Mouse (Mus musculus) spleen, adult 12 weeks (tissue): ENCODE results near the gene Slc25a34.

Experiments used
- DNase-seq: peaks from one replicate; pipeline ENCODE4 v3.0.0; 2022; ENCODE audit warnings: low spot score

Slc25a34 gene

DNA sequence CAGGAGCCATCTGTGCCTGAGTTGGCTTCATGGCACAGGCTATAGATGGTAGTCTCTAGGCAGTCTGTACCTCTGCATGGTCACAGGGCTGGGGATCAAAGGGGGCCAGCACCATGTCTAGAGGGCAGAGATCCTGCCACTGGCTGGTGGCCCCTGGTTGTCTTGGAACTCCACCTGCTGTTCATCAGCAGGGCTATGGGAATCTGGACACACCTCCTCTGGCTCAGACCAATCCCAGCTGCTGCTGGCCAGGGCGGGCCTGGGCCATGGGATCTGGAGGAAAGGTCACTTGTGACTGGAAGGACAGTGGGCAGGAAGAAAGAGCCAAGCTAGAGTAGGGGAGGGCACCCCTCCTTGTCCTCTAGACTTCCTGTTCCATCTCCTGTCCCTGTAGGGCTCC lies at the start of gene Slc25a34:
Gene Slc25a34, minus strand, starts transcription at position 156 of the 400 bp plus-strand sequence.
- no peak for DNase-seq

DNA sequence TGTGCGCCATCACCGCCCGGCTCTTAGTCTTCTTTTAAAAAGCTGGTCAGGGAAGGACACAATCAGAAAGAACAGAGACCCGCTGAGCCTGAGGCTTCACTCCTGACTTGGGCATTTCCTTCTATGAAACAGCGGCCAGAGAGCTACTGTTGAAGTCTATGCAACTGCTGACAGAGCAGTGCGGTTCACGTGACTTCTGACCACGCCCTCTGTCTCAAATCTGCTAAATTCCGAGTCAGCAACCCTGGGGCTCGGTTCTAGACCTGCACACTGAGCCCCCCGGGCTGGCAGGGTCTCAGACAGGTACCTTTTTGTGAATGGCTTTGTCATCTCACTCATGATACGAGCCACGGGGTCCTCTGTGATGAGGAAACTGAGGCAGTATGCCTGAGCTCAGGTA lies 48.7 kb upstream of the Slc25a34 start:
- no peak for DNase-seq

DNA sequence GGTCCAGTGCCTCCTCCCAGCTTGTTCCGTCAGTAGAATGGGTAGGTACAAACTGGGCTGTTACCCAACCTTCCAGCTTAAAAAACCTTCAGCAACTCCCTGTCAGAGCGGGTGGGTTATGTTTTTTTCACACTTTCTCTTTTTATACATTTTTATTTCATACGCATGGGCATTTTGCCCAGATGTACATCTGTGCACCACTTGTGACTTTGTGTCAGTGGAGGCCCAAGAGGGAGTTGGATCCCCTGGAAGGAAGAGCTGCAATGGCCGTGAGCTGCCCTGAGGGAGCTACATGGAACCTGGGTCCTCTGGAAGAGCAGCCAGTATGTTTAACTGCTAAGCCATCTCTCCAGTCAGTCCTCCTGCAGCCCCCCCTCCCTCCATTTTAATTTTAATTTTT lies 47.8 kb upstream of the Slc25a34 start:
- DNase-seq: no peak

DNA sequence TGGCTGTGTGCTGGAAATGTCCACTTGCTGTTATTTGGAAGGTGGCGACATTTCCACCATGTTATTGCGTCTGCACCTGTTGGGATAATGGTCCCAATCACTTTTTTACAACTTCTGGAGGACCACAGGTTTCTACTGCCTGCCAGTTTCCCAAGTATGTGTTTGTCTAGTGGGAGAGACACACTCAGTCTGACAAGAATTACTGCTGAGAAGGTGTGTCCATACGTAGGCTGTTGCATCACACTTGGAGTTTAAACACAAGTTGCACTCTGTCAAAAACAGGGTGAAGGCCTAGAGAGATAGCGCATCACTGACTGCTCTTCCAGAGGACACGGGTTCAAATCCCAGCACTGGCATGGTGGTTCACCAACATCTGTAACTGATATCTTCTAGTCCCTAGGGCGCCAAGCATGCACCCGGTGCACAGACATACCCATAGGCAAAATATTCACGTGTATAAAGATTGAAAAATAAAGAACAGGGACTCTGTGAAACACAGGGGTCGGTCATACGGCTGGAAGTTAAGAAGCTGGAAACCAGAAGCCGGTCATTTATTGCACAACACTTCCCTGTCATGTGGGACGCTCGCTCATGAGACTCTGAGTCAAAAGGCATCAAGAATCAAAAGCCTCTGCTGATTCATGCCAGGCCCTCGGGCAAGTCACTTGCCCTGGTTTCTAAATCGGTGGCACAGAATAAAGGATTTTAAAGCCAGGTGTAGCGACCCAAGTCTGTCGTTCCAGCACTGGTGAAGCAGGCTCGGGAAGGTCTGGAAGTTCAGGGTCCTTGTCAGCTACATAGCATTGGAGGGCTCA lies 46.5 kb upstream of the Slc25a34 start:
- DNase-seq: no peak

DNA sequence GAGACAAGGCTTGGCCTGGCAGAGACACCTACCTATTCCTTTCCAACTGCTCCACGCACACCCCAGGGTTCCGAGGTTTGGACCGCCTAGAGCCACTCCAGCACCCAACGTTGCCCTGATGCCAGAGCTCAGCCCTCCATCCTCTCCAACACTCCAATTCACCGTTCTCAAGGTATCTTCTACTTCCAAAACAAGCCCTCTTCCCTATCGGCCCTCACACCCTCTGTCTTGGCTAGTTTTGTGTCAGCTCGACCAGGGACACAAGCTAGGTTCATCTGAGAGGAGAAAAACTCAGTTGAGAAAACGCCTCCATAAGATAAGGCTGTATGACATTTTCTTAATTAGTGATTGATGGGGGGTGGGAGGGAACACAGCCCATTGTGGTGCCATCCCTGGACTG lies 41.2 kb upstream of the Slc25a34 start, which contains the start of gene Plekhm2:
Gene Plekhm2, minus strand, starts transcription at position 101 of the 400 bp plus-strand sequence.
- DNase-seq: no peak

DNA sequence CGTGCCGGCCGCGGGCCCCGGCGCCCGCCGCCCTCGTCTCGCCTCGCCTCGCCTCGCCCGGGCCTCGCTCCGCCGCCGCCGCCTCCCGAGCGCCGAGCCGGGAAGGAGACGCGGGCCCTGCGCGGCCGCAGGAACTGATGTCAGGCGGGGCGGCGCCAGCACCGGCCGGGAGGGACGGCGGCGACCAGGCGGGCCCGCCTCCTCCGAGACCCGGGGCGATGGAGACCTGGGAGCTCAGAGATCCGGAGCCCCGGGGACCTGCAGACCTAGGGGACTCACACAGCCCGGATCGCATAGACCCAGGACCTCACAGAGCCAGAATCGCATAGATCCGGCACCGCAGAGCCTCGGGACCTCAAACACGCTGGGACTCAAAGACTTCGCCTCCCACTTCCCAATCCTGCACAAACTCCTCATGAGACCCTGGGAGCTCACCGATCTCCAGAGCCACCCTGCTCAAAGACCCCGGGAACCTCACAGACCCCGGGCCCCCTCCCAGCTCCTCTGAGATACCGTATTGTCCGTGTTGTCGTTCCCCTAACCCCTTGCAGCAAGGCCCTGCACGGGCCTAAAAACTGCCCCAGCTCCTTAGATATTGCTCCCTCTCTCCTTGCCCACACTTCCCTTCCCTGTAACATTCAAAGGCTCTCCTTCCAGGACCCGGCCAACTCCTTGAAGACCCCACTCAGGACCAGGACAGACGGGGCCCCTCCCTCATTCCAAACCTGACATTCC lies 40.6 kb upstream of the Slc25a34 start:
- DNase-seq: peak; percentile 61

DNA sequence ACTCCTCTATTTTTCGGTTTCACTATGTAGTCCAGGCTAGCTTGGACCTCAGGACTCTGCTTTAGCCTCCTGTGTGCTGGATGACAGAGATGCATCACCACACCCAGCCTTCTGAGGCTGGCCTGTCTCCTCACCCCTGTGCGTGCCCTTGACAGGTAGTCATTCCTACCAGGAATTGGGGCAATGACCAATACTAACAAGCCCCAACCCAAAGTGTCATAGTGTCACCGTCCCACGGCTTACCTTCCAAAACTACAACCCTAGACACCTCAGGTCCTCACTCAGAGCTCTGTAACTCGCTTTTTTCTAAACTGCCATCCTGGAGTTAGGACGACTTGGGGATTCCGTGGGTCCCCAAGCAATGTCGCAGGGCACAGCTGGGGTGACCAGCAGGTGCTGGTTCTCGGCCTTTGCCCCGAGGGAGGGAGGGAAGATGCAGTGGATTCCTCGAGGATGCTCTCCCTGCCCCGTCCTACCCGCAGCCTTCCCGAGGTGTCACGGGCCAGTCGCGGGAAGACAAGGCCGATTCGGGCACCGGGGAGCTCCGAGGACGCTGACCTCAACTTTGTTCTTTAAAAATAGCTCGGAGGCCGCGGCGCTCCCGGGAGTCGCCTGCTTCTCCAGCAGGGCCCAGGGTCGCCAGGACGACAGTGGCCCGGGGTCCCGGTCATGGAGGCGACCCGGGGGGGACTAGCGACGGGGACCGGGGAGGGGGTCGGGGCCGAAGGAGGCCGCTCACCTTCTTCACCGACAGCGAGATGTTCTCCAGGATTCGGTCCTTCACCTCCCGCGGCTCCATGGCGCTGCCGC lies 39.7 kb upstream of the Slc25a34 start:
- DNase-seq: peak; percentile 11

DNA sequence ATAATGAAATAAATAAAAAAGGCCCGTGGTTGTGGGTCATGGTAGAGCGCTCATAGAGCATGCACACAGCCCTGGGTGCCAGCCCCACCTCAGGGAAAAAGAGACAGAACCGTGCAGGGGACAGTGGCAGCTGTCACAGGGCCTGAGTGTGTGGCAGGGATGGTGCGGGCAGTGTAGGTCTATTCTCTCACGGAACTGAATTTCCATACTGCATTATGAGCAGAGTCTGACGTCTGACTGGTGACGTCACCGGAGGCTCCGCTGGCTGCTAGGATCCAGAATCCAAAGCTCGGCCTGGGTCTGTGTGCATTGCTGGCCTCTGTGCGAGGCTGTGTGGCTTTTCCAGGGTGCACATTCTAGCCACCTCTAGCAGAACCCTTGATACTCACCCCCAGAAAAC lies 37.3 kb upstream of the Slc25a34 start:
- DNase-seq: no peak

DNA sequence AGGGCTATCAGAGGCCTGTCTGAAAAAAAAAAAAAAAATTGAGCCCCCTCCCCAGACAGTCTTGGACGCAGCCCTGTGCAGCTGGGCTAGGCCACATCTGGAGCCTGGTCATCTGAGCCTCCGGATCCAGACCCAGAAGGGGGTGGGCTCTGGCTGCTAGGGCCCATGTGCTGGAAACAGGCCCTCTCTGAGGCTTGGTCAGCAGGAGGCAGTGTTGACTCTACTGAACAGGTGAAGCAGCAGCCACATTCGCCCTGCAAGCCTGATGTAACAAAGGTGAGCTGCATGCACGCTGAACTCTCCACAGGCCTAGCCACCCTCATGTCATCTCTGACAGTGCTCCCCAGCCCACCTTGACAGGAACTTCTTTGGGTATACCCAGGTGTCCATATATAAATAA lies 36.1 kb upstream of the Slc25a34 start:
- no peak for DNase-seq

DNA sequence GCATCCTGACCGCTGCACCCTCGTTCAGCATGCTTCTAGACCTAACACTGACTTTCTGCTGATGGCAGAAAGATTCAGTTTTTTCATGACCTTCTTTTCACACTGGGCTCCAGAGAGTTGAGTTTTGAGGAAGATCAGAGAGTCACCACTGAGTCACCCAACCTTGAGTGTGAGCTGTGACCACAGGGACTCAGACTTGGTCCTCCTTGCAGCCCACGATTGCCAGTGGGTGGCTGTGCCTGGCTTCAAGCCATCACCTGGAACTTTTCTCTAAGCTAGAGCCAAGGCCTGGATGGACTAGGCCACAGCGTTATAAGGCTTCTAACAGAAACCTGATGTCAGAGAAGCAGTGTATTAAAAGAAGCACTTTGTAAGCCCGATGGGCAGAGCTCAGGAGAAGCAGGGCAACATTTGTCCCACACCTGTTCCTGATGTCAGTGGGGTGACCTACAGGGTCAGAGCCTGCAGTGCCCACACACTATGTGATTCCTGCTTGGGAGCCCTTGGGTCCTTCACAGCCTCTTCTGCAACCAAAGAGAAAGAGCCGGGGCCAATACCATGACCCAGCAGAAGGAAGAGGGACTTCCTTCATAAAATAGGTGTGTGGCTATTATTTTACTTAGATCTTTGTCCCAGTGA lies 35.3 kb upstream of the Slc25a34 start:
- no peak for DNase-seq

DNA sequence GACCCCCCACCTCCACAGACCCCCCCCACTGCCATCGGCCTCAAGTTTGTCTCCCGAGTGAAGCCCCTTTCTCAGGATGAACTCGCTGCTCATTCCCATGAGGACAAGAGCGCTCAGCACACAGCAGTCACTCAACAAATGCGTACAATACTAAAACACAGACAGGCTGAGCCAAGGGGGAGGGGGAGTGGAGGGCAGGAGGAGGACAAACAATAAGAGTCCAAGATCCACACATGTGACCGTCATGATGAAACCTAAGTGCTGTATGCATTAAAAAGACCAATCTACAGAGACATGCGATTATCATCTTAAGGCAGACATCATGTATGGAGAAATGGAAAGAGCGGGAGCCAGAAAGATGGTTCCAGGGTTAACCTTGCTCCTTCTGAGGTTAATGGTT lies 33.3 kb upstream of the Slc25a34 start:
- DNase-seq: no peak

DNA sequence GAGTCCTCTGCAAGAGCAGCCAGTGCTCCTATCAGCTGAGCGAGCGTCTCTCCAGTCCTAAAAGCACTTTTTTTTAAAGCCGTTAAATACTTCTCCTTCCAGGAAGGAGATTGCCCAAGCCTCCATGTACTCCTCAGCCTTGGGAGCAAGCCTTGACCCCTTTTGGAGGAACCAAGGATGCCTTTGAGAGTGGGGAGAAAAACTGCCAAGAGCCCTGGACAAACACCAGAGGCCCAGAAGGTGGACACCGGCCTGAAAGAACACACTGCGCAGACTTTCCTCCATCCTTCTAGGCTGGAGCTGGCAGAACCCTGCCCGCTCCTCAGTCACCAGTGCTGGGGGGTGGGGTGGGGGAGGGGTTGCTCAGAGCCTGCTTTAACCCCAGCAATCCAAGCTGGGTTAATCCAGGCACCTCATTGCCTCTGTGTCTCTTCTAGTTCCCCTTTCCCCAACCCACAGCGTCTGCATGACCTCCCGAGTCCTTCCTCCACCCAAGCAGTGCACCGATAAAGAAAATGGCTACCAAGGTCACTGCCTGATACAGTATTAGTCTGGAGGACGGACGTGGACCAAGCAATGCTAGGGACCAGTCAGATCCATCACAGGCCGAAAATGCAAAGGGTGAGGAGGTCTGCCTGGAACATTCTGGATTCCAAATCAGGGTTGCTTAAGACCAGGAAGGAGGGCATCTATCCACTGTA lies 32.4 kb upstream of the Slc25a34 start:
- DNase-seq: no peak

DNA sequence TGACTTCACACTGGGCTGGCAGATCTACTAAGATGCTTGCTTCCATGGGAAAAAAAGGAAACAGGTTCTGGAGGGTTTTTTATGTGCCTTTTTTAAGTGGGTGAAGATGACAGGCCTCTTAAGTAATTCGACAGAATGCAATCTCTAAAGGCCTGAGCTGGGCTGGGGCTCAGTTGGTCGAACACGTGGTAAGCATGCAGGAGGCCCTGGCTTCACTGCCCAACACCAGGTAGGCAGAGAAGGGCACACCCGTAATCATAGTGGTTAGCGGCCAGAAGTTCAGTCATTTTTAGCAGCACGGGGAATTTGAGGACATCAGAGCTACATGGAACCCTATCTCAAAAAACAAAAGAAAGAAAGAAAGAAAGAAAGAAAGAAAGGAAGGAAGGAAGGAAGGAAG lies 30.9 kb upstream of the Slc25a34 start:
- DNase-seq: no peak

DNA sequence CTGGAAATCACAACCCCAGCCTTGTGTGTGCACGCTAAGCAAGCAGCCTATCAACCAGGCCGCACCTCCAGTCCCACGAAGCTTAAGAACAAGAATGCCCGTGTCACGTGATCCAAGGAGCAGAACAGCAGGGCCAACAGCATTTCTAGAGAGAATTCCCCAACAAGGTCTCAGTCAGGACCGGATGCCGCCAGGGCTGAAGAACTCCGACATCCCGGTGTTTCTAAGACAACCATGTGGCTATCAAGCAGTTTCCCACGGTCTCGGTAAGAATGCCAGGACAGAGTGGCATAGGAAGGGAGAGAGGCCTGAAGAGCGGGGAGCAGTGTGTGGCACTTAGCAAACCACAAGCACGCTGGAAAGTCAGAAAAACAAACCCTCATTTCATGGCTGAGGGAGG lies 30.2 kb upstream of the Slc25a34 start:
- no peak for DNase-seq

DNA sequence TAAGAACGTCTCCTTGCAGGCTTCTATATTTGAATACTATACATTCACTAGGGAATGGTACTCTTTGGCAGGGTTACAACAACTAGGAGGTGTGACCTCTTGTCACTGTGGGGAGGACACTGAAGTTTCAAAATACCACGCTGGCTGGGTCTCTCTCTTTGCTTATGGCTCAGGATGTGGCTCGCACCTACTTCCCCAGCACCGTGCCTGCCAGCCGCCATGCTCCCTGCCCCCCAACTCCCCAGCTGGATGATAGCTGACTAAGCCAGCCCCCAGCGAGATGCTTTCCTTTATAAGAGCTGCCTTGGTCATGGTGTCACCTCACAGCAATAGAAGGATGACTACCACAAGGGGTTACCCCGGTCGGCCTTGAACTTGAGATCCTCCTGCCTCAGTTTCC lies 29.4 kb upstream of the Slc25a34 start:
- no peak for DNase-seq

DNA sequence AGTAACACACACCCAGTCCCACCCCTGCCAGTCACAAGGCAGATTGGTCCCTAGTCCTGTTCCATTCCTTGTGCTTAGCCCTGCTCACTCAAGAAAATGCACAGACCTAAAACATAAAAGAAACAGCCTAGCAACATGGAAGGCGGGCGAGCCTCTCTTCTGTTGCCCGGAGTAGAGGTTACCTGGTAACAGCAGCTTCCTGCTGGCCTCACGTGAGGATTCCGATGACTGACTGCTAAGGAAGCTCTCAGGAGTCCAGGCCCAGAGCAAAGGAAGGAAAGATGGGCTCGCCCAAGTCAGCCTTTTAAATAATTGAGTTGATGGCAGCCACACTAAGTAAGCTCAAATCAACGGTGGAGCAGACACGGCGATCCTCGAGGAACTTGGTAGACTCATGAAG lies 28.3 kb upstream of the Slc25a34 start:
- no peak for DNase-seq

DNA sequence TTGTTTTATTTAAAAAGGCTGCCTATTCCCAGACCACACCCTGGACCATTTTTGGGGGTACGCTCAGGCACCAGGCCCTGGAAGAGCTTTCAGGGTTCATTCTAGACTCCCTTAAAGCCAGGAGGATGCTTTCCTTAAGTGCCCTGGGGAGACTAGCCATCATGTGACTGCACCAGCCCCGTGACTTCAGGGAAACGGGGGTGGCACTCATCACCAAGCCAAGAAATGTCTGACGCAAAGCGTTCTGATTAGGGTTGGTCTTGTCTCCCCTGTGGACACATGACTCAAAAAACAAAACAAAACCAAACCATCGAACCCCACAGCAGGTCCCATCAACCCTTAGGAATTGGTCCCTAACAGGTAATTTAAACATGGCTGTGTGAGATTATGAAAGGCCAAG lies 27.7 kb upstream of the Slc25a34 start:
- no peak for DNase-seq

DNA sequence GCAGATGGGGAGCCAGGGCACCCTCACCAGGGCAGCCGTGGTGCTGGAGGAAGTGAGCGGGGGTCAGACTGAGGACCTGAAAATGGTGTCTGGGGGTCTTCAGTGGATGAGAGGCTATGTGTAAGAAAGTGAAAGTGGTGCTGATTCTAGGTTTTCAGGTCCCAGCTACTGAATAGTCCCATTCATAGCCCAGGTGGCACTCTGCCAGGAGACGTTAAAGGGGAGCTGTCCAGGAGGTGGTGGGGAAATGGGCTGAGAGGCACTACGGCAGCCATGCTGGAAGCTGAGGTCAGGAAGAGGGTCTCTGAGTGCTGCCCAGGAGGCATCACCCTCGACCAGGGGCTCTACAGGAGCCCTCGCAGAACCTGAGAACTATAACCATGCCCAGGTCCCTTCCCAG lies 25.6 kb upstream of the Slc25a34 start:
- no peak for DNase-seq

DNA sequence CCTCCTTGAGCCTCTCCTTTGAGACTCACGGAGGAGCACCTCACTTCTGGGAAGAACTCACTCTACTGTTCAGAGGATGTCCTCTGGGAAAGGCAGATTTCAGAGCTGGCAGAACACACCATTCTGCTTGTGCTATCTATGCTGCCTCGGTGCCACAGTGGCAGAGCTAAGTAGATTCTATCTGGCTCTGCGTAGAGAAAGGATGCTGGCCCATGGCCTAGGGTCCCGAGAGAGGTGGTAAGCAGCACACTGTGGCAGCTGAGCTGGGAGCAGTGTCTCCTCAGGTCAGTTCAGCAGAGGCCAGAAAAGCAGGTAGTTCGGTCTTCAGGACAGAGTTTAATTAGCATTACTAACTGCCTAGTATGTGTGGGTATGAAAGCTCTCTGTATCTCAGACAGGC lies 24.6 kb upstream of the Slc25a34 start:
- DNase-seq: no peak

DNA sequence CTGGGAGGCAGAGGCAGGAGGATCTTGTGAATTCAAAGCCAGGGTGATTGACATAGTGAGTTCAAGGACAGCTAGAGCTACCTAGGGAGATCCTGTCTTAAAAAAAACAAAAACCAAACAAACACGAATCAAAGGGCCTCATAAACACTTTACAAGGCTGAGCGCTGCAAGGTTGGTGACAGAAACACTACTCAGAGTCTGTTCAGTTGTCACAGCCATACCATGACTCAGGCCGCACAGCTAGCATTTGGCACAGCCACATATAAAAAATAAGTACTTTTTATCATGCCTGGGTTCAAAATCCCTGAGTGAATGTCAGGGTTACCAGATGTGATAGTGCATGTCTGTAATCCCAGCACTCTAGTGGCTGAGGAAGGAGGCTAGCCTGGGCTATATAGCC lies 23.6 kb upstream of the Slc25a34 start:
- DNase-seq: no peak

DNA sequence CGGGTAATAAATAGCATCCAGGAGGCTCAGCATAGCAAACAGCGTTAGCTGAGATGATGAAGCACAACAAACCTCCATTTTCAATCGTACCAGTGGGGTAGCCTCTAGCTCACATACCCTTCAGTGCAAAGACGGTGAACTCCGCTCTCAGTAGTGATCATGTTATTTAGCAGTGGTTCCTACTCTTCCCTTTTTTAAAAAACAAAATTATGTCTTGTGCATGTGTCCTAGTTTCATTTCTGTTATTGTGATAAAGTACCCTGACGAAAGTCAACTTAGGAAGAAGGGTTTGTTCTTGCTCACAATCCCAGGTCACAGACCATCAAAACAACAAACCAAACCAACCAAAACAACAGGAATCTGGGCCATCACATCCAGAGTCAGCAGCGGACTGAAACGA lies 22.4 kb upstream of the Slc25a34 start:
- no peak for DNase-seq
